Mouse (Mus musculus): ENCODE results near the gene Flvcr1. TPM values are rescaled to one million over a fixed set of nuclear protein-coding genes. Genes with fewer than 3 reads are reported as not detected.

Flvcr1 gene
- 10 to 100 TPM; 12.4 to 20.8 (median 16.6) TPM for total RNA-seq (2022)

DNA sequence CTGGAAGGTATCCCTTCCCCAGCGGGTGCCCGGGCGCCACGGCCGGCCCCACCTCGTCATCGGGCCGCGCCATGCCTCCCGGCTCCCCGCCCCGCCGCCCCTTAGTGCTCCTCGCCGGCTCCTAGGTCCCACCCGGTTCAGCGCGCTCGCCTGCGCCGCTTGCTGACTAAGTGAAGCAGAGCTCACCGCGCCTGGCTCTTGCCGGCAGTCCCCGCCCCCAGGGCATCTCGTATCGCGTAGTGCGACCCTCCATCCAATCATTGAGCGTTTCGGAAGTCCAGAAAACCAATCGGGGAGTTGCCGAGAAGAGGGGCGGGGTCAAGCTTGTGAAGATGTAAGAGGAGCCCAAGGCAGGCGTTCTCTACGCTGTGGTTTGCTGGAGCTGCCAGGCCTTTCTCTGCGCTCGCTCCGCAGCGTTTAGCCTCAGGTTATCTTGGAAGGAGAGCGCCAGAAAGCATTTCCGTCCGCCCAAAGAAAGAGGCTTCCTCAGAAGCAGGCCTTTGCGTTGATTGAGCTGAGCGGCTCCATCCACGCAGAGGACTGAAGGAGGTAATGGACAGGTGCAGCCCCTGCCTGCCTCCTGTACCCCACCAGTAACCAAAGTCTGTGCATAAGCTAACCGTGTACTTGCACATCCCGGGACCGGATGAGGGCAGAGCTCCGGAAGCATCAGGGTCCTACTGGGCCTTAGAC, at the start of gene Flvcr1:
Gene Flvcr1 (minus strand): TSS at position 138 of the 693 bp plus-strand sequence.
- DNase-seq = peak; percentile 99

DNA sequence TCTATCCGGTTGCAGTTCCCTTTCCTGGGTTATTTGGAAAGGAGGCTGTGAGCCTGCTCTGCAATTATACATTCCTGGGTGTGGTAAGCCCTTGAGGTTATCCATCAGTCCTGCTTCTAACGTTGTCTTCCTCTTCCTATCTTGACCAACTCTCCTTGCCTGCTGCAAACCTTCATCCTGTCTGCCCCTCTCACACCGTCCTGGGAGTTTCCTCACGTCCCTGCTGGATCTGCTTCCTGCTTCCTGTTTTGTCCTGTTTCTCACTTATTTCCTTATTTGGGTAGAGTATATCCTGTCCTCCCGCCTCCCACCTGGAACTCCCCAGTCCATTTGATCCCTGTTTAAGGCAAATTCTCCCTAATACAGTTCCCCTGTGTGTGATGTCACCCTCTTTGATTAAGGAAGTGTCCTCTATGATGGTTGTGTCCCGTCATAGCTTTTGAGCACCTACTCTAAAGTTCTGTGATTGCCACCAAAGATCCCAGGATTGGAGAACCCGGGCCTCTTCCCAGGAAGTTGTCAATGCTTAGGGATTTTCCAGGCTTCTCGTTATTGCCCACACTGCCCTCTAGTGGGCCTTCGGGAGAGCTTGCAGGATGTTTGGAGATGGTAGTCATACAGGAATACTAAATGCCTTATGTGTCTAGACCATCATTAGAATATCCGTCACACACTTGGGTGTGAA, 49.4 kb upstream of the Flvcr1 start:
- no peak for DNase-seq

DNA sequence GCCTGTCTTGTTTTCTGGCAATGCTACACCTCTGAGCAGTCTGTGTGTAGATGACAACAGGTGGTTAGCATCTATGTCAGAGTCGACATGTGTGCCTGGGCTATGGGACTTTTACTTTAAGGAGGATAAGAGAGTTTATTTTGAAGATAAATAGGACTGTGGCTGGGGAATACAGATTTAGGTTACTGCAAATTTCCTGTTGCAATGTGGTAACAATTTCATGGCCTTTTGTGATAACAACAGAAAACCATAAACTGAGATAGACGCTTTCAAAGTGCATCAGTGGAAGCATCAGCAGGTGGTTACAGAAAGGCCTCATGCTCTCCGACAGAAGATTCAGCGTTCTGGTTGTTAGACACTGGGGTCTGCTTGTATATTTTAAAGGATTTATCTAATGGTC, 47.5 kb upstream of the Flvcr1 start:
- DNase-seq = no peak

DNA sequence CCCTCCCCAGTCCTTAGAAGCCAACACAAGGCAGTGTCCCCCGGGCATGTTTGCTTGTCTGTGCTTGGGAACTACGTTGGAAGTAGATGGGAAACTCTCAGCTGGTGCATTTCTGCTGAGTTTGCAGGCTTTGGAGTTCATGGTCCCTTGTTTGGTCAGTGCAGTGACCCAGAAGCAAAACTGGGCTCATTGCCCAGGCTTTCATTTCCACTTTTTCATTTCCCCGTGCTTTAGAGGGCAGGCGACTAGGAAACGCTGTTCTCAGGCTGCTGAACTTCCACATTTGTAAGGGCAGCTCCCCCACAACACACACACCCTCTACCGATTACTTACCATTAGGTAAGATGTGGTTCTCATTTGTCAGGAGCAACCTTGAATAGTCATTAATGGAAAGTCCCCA, 47.0 kb upstream of the Flvcr1 start:
- peak; percentile 59 for DNase-seq

DNA sequence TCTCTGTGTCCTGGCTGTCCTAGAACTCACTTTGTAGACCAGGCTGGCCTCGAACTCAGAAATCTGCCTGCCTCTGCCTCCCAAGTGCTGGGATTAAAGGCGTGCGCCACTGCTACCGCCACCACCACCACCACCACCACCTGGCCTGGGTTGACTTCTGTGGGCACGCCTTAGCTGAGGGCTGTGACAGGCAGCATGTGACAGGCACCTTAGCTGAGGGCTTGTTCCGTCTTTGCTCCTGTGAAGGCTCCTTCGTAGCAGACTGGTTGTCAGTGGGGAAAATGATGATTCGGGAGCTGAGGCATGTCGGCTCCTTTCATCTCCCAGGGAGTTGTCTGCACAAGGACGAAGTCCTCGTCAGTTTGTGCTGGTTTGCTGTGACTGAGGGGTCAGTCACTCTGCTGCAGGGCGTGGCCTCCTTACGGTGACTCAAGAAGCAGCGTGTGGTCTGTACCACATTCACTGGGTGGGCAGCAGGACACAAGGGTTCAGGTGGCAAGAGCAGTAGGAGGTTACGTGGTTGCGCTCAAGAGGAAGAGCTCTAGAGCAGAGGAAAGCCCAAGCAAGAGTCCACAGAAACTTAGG, 46.5 kb upstream of the Flvcr1 start:
- peak; percentile 35 for DNase-seq

DNA sequence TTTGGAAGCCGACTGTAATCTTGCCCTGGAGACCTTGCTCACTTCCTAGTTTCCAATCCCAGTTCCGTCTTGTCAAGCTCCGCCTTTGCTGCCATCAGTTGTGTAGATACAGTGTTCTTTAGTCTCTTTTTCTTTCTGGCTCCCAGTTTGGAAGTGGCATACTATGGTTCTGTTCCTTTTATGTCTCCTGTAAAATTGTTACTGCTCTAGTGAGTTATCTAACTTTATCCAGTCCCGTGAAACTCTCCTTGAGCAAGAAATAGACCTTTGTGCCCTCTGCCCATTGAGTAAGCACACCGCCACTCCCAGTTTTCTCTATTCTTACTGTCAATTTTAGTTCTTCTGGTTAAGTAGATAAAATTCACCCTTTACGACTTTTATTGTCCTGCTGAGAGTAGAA, 45.7 kb upstream of the Flvcr1 start:
- no peak for DNase-seq

DNA sequence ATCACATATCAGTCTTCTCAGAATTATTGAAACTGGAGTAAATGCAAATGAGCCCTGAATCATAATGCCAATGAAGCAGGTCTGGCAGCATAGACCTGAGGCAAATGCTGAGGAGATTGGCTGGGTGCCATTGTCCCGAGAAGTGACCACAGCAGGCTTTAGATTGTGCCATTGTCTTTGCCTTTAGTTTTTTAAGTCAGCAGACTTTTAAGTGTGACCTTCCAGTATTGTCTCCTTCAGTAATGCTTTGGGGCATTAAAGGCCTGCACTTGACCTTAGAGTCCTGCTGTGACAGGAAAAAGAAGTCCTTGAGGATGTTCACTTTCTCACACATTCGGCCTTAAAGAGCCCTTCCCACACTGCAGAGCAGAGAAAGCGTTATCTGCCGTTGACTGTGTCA, 44.3 kb upstream of the Flvcr1 start:
- no peak for DNase-seq

DNA sequence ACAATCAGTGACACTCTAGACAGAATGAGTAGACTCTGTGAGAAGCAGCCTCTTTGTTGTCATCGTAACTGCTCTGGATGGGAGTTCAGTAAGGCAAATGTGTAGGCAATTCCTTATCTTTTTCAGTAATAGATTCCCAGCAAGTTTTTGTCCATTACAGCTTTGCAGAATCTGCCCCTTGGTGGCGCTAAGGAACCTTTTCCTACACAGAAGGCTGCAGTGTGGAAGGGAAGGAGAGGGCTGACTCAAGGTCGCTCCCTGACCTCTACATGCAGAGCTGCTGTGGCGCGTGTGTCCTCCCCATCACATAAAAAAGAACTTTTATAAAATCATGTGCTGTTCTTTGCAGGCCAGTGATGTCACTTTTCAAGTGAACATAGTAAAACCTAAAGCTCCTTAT, 42.4 kb upstream of the Flvcr1 start:
- no peak for DNase-seq

DNA sequence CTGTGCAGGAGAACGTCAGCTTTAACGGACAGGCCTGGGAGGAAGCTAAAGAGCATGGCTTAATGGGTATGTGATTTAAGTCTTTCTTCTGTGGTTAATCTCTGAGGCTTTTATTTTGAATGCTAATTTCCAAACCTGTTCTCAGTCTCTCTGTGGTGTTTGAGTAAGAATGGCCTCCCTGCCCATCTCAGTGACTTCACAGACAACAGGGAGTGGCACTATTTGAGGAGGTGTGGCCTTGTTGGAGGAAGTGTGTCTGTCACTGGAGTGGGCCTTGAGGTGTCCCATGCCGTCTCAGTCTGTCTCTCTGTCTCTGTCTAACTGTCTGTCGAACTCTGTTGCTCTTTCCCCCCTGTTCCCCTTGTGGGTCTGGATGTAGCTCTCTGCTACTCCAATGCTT, 39.2 kb upstream of the Flvcr1 start:
- no peak for DNase-seq

DNA sequence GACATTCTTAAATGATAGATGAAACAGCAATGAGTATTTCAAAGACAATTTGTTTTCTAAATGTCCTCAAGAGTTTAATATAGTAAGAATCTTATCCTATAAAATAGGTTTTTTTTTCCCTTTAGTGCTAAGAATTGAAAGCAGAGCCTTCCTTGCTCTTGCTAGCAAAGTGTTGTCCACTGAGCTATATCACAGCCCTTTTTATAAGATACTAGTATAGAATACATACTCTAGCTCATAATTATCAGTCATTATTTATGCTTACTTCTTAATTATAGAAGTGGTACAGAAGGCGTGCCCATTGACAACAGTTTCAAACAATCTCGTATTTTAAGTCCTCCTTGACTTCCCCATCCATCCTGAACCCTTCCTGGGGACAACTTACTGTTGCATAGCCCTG, 38.6 kb upstream of the Flvcr1 start:
- DNase-seq = no peak

DNA sequence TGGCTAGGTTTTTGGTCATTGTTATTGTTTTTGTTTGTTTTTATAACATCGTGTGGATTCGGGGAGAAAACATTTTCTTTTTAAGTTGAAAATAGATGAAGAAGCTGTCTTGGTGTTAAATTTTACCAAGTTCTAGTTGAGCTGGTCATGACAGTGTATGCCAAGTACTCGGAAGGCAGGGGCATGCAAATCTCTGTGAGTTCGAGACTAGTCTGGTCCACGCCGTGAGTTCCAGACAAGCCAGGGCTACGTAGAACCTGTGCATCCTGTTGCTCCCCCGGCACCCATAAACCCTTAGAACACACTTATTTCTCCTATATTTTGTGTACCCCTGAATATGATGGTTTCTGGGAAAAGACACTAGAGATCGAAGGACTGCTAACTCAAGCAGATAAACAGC, 37.7 kb upstream of the Flvcr1 start:
- no peak for DNase-seq

DNA sequence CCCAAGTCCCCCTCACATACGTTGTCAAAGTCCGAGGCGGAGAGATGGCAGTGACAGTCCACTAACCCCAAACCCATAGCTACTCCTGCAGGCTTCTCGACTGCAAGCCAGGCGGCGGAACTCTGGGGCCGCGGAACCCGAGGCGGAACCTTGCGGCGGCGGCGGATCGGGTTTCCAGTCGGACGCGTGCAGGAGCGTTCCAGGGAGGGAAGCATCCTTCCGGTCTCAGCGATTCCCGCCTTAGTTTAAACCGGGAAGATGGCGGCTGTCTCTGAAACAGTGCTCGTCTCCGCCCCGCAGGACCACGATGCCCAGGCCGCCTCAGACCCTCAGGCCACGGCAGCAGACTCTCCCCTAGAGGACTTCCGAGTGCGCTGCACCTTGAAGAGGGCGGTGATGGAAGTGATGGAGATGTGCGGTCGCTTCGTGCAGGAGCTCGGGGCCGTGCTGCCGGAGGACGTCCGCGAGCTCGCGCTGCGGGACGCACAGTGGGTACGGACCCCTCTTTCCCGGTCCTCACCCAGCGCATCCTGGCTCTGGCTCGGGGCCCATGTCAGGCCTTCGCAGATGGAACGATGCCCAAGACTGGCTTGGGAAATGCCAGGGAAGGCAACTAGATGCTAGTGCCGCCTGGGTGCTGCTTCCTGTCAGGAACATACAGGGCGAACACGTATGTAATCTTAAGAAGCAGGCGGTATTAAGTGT, 37.0 kb upstream of the Flvcr1 start, which contains the start of the genes Tatdn3 and Nsl1:
Gene Tatdn3 (minus strand): TSS at position 152 of the 705 bp plus-strand sequence.
Gene Nsl1 (plus strand): TSS at position 232 of the 705 bp plus-strand sequence.
- DNase-seq = peak; percentile 84

DNA sequence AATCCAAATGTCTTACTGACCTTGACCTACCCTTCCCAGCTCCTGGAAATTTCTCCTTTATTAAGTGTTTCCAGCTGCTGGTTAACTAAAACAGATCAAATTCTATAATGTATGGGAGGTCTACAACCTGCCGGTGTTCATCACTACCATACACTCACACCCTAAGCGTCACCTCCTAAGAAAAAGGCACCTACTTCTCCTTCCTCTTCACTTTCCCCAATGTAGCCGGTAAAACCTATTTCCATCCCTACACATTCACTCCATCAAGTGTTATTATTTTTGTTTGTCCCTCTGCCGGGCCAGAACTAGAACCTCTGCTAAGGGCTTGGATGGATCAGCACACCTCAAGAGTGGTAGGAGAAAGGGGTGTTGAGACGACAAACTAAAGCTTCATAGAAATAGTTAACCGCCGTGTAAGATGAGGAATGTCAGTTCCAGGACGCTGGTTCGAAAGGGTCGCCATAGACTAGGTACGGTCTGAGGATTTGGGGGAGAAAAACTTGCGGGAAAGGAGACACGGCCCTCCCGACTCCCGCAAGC, 36.4 kb upstream of the Flvcr1 start:
- no peak for DNase-seq

DNA sequence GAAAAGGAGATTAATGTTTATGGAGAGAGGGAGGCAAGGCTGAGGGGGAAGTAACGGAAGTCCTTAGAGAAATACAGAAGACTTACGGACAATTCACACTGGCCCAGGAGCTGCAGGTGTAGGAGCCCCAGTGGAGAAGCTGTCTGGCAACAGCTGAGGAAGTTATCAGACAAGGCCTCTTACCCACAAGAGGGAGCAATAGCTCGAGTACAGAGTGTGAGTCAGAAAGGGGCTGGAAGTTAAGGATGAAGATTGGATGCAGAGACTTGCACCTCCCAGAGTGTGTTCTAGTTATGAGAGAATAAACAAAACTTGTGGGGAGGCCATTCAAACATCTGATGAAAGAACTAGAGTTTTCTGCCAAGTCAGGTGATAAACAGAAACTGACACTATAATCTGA, 31.5 kb upstream of the Flvcr1 start:
- no peak for DNase-seq

DNA sequence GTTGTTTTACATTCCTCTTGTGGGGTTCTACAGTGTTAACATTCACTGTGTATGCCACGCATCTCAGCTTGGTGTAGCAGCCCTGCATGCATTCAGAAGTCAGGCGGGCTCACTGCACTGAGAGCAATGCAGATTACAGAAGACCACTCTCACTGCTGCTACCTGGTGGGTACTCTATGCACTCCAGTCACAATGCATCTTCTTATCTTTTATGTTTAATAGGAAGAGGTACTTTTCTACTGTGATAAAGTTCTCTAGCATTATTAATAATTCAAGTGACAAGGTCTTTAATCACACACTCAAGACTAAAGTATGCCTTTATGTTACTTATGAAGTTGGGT, 29.5 kb upstream of the Flvcr1 start:
- DNase-seq = no peak

DNA sequence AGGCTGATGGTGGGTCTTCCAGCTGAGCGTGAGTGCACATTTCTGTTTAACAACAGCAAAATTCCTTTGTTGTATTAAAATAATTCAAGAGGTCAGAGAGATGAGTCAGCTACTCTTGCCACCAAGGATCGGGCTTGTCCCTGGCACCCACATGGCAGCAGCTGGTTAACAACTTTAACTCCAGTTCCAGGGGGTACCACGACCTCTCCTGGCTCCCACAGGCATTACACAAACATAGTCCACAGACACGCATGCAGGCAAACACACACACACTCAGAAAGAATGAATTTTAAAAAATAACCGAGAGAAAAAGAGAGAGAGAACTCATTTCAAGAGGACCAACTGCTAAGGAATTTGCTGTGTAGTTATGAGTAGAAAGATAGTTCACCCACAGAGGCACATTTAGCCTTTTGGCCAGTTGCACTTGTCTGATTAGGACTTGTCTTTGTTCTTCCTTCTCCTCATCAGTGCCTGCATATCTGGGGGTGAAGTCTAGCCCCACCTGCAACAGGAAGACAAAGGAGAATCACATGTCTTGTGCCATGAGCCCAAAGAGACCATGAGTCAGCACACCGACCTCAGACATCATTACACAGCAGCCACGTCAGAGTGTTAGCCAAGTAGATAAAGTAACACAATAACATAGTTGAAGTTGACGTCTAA, 29.0 kb upstream of the Flvcr1 start:
- no peak for DNase-seq

DNA sequence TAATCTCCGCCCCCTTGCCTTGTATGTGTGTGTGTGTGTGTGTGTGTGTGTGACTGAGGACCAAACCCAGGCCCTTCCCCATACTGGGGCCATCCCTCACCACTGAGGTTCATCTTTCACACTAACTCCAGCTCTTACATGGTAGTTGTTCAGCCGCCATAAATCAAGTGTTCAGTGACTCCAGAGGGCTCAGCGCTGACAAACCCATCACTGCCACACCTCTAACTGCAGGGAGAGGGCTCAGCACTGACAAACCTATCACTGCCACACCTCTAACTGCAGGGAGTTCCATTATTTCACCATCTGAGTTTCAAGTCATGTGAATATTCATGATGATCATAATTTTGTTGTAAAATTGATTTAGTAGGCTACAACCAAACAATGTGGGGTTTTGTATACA, 27.6 kb upstream of the Flvcr1 start:
- no peak for DNase-seq

DNA sequence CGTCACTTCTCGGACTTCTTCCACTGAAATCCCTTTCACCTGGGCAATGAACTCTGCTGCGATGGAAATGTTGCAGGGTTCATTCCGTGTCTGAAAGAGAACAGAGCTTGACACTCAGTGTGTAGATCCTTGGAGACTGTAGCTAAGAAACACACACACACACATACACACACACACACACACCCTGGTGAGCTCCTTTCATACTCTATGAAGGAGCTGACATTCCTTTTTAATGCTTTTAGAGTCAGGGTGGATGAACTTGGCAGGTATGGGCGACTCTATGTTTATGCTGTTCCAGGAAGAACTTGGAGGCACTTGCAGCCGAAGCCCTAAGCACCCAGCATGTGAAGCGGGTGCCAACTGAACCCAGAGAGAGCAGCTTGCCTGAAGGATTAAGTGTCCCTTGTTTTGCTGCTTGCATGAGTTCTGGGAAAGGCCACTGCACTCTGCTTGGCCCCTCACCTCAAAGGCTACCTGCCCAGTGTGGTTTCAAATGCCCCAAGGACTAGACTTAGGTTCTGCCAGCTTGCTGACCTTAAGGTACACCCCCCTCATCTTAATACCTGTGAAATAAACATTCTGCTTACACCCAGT, 20.4 kb upstream of the Flvcr1 start:
- no peak for DNase-seq

DNA sequence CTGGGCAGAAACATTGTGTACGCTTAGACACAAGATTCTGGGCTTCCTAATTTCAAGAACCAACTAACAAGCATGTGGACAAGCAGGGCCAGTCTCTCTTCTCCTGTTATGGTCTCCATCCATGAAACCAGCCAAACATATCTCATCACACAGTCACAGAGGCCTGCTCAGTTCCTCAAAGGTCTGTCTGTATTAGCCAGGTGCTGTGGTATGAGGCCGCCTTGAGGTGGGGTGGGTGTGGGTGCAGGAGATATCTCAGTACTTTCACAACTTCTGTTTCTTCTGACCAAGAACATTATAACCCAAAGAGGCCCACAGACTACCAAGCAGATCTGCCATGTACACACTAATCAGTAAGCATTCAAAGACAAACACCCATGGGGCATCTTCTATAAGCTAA, 19.3 kb upstream of the Flvcr1 start:
- no peak for DNase-seq

DNA sequence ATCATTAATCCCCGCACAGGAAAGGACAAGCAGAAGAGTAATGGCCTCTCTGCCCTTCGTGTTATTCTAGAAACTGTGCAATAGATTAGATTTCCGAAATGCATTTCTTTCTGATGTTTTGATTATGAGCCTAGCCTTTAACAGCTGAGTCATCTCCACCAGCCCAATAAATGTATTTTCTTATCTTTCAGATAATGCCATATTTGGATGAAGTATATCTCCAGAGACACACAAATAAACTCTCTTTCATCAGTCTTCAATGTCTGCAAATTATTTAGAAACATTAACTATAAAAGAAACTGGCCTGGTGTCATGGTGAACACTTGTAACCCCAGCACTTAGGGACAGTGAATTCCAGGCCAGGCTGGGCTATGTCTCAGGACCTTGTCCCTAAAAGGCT, 16.7 kb upstream of the Flvcr1 start:
- DNase-seq = no peak

DNA sequence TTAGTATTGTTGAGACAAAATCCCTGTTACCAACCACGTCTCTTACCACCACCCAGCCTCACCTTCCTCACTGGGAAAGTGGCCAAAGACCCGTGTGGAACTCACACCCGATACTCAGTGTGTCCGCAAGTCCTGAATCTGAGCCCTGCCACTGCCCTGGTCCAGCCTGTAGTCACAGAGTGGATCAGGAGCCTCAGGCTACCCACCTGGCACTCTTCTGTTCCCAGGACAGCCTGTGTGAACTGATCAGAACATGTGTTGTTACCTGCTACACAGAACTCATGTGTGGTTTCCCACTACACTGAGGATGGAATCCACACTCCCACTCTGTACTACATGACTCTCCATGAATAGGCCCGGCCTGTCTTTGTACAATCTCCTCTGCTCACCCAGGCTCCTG, 16.1 kb upstream of the Flvcr1 start:
- DNase-seq = no peak

DNA sequence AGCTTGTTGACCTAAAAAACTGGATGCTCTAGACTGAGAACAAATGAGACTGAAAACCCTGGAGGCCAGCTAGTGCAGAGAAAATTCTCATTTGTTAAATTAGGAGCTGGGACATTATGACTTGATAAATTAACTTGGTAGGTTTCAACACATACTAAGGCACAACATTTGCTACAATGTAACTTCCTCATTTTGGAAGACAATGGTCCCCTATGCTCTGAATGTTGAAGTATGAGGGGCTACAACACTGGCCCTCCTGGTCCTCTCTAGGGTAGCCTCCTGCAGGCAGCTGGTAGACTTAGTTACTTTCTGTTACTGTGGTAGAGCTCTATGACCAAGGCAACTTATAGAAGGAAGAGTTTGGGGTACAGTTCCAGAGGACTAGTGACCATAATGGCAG, 15.4 kb upstream of the Flvcr1 start:
- no peak for DNase-seq
